Mouse (Mus musculus) monocyte, adult 5-6 weeks (primary cell): ENCODE measurements around the gene Ccl4. TPM values are rescaled to one million over a fixed set of nuclear protein-coding genes. Genes with fewer than 3 reads are reported as not detected.

Source experiments
- ATAC-seq: fragments of 153-309, 156-312 bp; replicated peaks from 2 replicates; pipeline ENCODE4 v1.8.0; 2017; ENCODE audit warnings: mild to moderate bottlenecking; ENCODE audit not compliant: low TSS enrichment, insufficient number of reproducible peaks, severe bottlenecking, poor library complexity, low FRiP score
- total RNA-seq: library from RNA; stranded (forward); fragments of 200-1000, 200-491, 200-594 nt; gene quantifications from 3 replicates; pipeline ENCODE4 v1.2.3, GENCODE M21; 2017

Ccl4 gene
- total RNA-seq, 1 experiment from 2014 or later: 801 TPM

GRCm38 (mm10) chr11:83657508-83657907, 4.9 kb upstream of the Ccl4 start:
- 0 out of 2 replicates have a peak, but pooled peaks have one; percentile 29 for ATAC-seq

DNA sequence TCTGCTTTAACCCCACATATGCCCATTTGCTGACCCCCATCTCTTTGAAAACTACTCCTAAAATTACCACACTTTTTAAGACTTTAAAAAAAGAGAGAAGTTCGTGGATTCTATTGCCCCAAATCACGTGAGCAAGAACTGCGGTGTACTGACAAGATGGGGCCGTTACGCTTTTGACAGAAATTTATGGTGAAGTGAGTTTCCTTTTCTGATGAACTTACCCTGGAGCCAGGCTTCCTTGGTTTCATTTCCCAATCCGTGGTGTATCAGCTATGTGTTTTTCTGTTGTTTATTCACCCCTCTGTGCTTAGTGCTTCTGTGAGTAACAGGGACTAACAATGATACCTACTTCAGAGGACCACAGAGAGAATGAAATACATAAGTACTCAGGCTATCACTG, 3.6 kb upstream of the Ccl4 start:
- no peak for ATAC-seq

GRCm38 (mm10) chr11:83663532-83663931, 1.1 kb downstream of the Ccl4 start:
- peak; percentile 70 for ATAC-seq

- no peak for ATAC-seq
Observed at GRCm38 (mm10) chr11:83671743-83672142, 9.4 kb downstream of the Ccl4 start.

- ATAC-seq: peak; percentile 70
Observed at GRCm38 (mm10) chr11:83675665-83676064, 13.3 kb downstream of the Ccl4 start.

- ATAC-seq: no peak
Observed at GRCm38 (mm10) chr11:83689918-83690317, 27.5 kb downstream of the Ccl4 start.

DNA sequence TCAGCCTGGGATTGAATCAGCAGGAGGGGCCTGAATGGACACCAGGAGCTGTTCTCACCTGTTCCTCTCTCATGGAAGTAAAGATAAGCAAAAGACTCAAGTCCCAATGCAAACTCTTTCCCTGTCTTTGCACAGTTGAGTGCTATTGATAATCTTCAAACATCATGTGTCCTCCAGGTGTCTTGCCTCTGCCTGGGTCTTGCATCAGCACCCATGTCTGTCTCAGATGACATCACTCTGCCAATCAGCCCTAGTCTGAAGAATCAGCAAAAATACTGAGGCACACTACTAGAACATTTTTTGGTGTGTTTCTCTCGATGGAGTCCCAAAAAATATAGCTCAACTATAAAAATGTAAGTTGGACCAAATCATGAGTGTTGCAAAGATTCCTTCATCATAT, 29.6 kb downstream of the Ccl4 start:
- ATAC-seq: no peak

DNA sequence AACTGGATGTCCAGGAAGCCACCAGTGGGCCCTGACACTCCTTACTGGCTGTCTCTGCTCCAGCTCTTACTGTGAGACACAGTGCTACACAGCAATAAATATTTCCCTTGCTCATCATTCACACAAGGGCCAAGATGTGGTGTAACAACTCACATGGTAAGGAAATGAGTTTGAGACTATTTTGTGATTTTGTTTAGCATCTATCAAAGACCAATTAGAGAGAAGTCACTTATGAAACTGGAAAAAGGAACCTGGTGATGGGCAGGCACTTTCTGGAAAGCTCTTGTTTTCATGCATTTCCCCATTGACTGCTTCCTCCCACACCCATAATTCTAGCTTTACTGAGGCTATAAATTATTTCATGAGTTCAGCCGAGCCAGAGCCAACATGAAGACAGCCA, 41.3 kb downstream of the Ccl4 start, which contains the start of gene Wfdc17:
TSS of gene Wfdc17 (plus strand) at position 287 of the 400 bp plus-strand sequence.
- peak; percentile 94 for ATAC-seq

DNA sequence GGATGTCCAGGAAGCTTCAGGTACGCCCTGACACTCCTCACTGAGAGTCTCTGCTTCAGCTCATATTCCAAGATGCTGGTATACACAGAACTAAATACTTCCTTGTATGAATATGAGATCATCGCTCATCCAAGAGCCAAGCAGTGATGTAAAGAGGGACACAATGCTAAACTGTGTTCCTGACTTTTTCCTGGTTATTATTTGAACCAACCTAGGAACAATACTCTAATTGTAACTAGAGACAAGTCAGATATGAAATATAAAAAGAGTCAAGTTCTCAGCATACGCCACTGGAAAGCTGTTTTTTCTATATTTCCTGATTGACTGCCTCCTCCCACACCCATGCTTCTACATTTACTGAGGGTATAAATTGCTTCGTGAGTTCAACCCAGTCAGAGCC, 46.3 kb downstream of the Ccl4 start, which contains the start of gene Wfdc18:
TSS of gene Wfdc18 (plus strand) at position 301 of the 400 bp plus-strand sequence.
- ATAC-seq: no peak

DNA sequence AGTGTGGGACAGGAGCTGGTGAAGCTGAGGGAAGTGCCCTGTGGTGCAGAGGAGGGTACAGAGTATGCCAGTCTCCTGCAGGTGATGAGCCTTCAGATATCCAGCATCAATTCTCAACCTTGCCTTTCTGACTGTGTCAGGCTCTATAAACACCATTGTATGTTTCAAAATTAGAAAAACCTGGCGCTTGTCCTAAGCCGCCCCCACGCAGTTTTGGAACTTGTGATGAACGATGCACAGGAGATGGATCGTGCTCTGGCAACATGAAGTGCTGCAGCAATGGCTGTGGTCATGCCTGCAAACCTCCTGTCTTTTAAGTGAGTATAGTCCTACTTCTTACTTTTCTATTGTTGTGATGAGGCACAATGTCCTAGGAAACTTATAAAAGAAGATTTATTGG, 47.3 kb downstream of the Ccl4 start:
- no peak for ATAC-seq

GRCm38 (mm10) chr11:83712671-83713070, 50.3 kb downstream of the Ccl4 start:
- ATAC-seq: no peak

DNA sequence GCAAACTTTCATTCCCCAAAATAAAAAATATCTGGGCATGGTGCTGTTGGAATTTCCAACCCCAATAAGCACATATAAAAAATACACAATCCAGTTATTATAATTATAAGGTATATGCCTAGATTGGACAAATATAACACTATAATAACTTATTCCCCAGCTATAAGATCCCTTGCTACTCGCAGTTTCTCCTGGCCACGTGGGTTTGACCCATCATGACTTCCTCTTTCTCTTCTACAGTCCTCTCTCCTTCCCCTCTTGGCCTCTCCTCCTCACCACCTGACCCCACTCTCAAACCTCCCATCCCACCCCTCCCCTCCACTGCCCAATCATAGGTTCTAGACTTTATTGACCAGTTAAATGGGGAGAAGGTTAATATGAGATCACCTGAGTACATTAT, 51.5 kb downstream of the Ccl4 start:
- peak; percentile 86 for ATAC-seq

Other genes starting within 250 kb of the Ccl4 start
- not detected in 3 replicates for gene Gas2l2, start 233.1 kb upstream of the Ccl4 start, total RNA-seq
- 2.9 to 8.2 TPM (median 6.0 TPM) in 3 replicates for gene 1700020L24Rik, start 224.9 kb upstream of the Ccl4 start, total RNA-seq
- gene Mmp28, start 199.5 kb upstream of the Ccl4 start, total RNA-seq: 0.39 to 0.75 TPM in 2 of 3 replicates, not detected in the other
- 32.9 to 77.9 TPM (median 52.7 TPM) in 3 replicates for gene Taf15, start 189.5 kb upstream of the Ccl4 start, total RNA-seq
- 7.9 to 25.0 TPM (median 9.1 TPM) in 3 replicates for gene Heatr9, start 140.4 kb upstream of the Ccl4 start, total RNA-seq
- 781 to 2,479 TPM (median 803 TPM) in 3 replicates for gene Ccl5, start 132.1 kb upstream of the Ccl4 start, total RNA-seq
- gene Ccl9, start 83.9 kb upstream of the Ccl4 start, total RNA-seq: 98.1 to 442 TPM (median 354 TPM) in 3 replicates
- 235 to 1,319 TPM (median 1,123 TPM) in 3 replicates for gene Ccl6, start 69.5 kb upstream of the Ccl4 start, total RNA-seq
- gene Rpl9-ps1, start 17.0 kb upstream of the Ccl4 start, total RNA-seq: 1.3 TPM in 1 of 3 replicates, not detected in the others
- gene Ccl3, start 13.2 kb upstream of the Ccl4 start, total RNA-seq: 448 to 606 TPM (median 547 TPM) in 3 replicates
- 8.1 to 15.4 TPM (median 14.2 TPM) in 3 replicates for gene Wfdc17, start 41.4 kb downstream of the Ccl4 start, total RNA-seq
- gene Wfdc18, start 46.4 kb downstream of the Ccl4 start, total RNA-seq: 4.7 TPM in 1 of 3 replicates, not detected in the others
- gene Wfdc21, start 84.4 kb downstream of the Ccl4 start, total RNA-seq: 0.95 TPM in 1 of 3 replicates, not detected in the others
- gene Heatr6, start 91.1 kb downstream of the Ccl4 start, total RNA-seq: 12.9 to 19.4 TPM (median 16.7 TPM) in 3 replicates
- gene Hnf1b, start 187.5 kb downstream of the Ccl4 start, total RNA-seq: not detected in 3 replicates